Mouse (Mus musculus): ENCODE data around the gene Ccsap. TPM values are rescaled to one million over a fixed set of nuclear protein-coding genes. Genes with fewer than 3 reads are reported as not detected.

The Ccsap gene
- total RNA-seq, 2 experiments from 2014 or later = 1.3 to 1.6 TPM

Other genes with a start within 250 kb of the Ccsap start
- 1 to 10 TPM; 6.4 to 7.7 TPM for gene Rhou, start 206.3 kb downstream of the Ccsap start, total RNA-seq (2021)
- 1 to 10 TPM; 8.2 to 8.7 TPM for gene Rab4a, start 54.2 kb downstream of the Ccsap start, total RNA-seq (2021)
- gene Acta1, start 34.5 kb upstream of the Ccsap start, total RNA-seq (2021) = 100 to 1,000 TPM; 516 to 635 TPM
- gene Nup133, start 89.1 kb upstream of the Ccsap start, total RNA-seq (2021) = 10 to 100 TPM in 1 of 2 experiments, 1 to 10 TPM in 1; 9.2 to 11.9 TPM
- gene Abcb10, start 122.9 kb upstream of the Ccsap start, total RNA-seq (2021) = 10 to 100 TPM; 43.9 to 48.0 TPM
- 10 to 100 TPM; 15.0 TPM for gene Taf5l, start 161.2 kb upstream of the Ccsap start, total RNA-seq (2021)
- 1 to 10 TPM; 5.4 to 6.1 TPM for gene Urb2, start 161.3 kb upstream of the Ccsap start, total RNA-seq (2021)